Mouse (Mus musculus) limb, embryonic 15.5 days (tissue): Measurements from ENCODE around the gene Tnpo1. TPM values are rescaled to one million over a fixed set of nuclear protein-coding genes. Genes with fewer than 3 reads are reported as not detected.

Source experiments
- ATAC-seq: fragments of 200-750 bp; cut with Nextera tagmentation; 2 replicates; pipeline ENCODE4 v1.8.0; 2017; ENCODE audit warnings: low read depth, moderate TSS enrichment; ENCODE audit not compliant: insufficient number of reproducible peaks, low FRiP score, low TSS enrichment
- H3K27ac ChIP-seq: fragments of 300-500 bp; sonication (generic); 2 replicates; pipeline ENCODE4 v1.5.1; 2015; ENCODE audit warnings: moderate library complexity, mild to moderate bottlenecking, inconsistent platforms
- H3K27me3 ChIP-seq: fragments of 300-500 bp; sonication (generic); 2 replicates; pipeline ENCODE4 v1.6.1; 2015; ENCODE audit warnings: inconsistent platforms
- H3K36me3 ChIP-seq: fragments of 300-500 bp; sonication (generic); 2 replicates; pipeline ENCODE4 v1.6.1; 2015; ENCODE audit warnings: inconsistent platforms
- H3K4me1 ChIP-seq: fragments of 300-500 bp; sonication (generic); 2 replicates; pipeline ENCODE4 v1.6.1; 2015; ENCODE audit warnings: inconsistent platforms
- H3K4me2 ChIP-seq: fragments of 300-500 bp; sonication (generic); 2 replicates; pipeline ENCODE4 v1.6.1; 2015; ENCODE audit warnings: mild to moderate bottlenecking, inconsistent platforms
- H3K4me3 ChIP-seq: fragments of 300-500 bp; sonication (generic); 2 replicates; pipeline ENCODE4 v1.5.1; 2015; ENCODE audit warnings: mild to moderate bottlenecking, inconsistent platforms
- H3K9ac ChIP-seq: fragments of 300-500 bp; sonication (generic); 2 replicates; pipeline ENCODE4 v1.6.1; 2015; ENCODE audit warnings: inconsistent platforms
- H3K9me3 ChIP-seq: fragments of 300-500 bp; sonication (generic); 2 replicates; pipeline ENCODE4 v1.6.1; 2016; ENCODE audit warnings: inconsistent platforms
- WGBS: fragments of 180-500 bp; shearing (Covaris S2); methylation state at CpG from one replicate; pipeline ENCODE4 v1.1.7; 2015; 5-methylcytosine and 5-hydroxymethylcytosine counted together
- polyA plus RNA-seq: library from polyadenylated mRNA; unstranded; fragments of >200 nt; fragmentation: Nextera tagmentation; extraction: Ambion mirVana; gene quantifications from 2 replicates; pipeline ENCODE4 v1.2.1, GENCODE M21; 2015

Gene Tnpo1
- polyA plus RNA-seq, 1 experiment from 2014 or later, result 55.3 TPM

DNA sequence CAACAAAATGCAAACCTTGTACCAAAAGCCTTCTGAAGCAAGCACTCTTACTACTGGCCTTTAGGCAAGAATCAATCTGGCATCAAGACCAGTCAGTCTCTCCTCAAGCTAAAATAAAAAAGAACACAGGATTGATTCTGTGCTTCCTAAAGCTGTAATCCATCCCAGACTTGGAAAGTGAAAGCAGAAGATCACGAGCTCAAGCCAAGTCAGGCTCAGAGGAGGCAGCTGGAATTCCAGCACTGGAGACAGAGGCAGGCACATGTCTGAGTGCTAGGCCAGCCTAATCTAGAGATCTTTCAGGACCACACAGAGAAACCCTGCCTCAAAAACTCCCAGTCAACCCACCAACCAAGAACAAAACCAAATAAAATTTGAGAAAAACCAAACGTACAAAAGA is 45.8 kb downstream of the Tnpo1 start:
- WGBS, result 51% methylated on average over 2 of the region's 2 CpGs

DNA sequence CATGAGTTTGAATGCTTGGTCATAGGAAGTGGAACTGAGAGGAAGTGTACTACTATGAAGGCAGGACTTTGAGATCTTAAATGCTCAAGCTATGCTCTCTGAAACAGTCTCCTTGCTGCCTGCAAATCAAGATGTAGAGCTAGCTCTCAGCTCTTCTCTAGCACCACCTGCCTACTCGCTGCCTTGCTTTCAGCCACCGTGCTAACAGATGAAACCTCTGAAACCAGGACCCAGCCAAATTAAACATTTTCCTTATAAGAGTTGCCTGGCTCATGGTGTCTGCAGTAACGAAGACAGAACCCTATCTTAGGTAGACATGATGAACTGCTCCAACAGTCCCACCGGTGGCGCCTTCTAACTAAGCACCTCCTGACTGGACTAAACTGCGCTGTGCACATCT is 46.8 kb downstream of the Tnpo1 start:
- peaks cover 60% of the 10 kb centered on the region for H3K36me3 ChIP-seq
- H3K4me3 ChIP-seq, result no peak overlapping the region
- no peak overlapping the region for H3K27ac ChIP-seq
- no peak overlapping the region for H3K9ac ChIP-seq
- H3K27me3 ChIP-seq, result no peaks in the 10 kb centered on the region
- H3K4me2 ChIP-seq, result no peak overlapping the region
- WGBS, result 90% methylated on average over 6 of the region's 6 CpGs
- H3K4me1 ChIP-seq, result no peaks in the 10 kb centered on the region
- H3K9me3 ChIP-seq, result no peaks in the 10 kb centered on the region
- no peak for ATAC-seq

More for the DNA sequence above, 45.8 kb downstream of the Tnpo1 start:
- H3K27me3 ChIP-seq, result no peaks in the 10 kb centered on the region
- no peak overlapping the region for H3K27ac ChIP-seq
- no peak overlapping the region for H3K4me2 ChIP-seq
- no peaks in the 10 kb centered on the region for H3K9me3 ChIP-seq
- peaks cover 56% of the 10 kb centered on the region for H3K36me3 ChIP-seq
- H3K4me3 ChIP-seq, result no peak overlapping the region
- H3K4me1 ChIP-seq, result no peaks in the 10 kb centered on the region
- 0 out of 2 replicates have a peak, but pooled peaks have one; percentile 44 for ATAC-seq
- H3K9ac ChIP-seq, result no peak overlapping the region

DNA sequence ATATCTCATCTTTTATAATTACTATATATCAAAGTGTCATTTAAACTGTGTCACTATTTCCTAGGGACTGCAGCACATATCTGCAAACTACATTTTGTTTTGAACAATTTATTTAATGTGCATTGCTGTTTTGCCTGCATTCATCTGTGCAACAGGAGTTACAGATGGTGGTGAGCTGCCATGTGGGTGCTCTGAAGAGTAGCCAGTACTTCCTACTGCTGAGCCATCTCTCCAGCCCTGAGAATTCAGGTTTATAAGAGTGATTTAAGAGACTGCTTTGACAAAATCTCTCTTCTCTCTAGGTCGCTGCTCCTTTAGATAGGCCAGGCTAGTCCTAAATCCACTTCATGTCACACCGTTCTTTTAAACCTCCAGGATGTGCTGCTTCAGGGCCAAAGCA is 49.0 kb downstream of the Tnpo1 start:
- no peak overlapping the region for H3K4me3 ChIP-seq
- H3K9me3 ChIP-seq, result no peaks in the 10 kb centered on the region
- H3K36me3 ChIP-seq, result peaks cover 59% of the 10 kb centered on the region
- H3K9ac ChIP-seq, result no peak overlapping the region
- ATAC-seq, result no peak
- H3K4me2 ChIP-seq, result no peak overlapping the region
- 89% methylated on average over 2 of the region's 2 CpGs for WGBS
- no peak overlapping the region for H3K27ac ChIP-seq
- H3K4me1 ChIP-seq, result no peaks in the 10 kb centered on the region
- no peaks in the 10 kb centered on the region for H3K27me3 ChIP-seq

DNA sequence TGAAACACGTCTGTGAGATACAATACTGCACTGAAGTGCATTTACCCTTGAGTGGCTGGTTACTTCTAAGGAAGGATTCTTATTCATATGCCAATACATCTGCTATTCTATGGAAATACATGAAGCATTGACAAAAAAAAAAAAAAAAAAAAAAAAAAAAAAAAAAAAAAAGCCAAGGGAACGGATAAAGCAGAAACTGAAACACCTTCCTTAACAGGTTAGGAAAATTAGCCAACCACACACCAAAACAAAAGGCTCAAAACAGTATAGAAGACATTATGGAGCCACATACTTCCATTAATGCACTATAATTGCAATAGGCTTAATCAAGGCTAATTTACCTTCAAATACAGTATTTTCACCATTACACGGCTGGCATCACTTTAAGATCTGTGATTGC is 51.5 kb downstream of the Tnpo1 start:
- H3K9ac ChIP-seq, result no peak overlapping the region
- H3K27ac ChIP-seq, result no peak overlapping the region
- H3K4me1 ChIP-seq, result no peaks in the 10 kb centered on the region
- no peak for ATAC-seq
- 77% methylated on average over 3 of the region's 3 CpGs for WGBS
- no peak overlapping the region for H3K4me3 ChIP-seq
- no peaks in the 10 kb centered on the region for H3K9me3 ChIP-seq
- no peaks in the 10 kb centered on the region for H3K27me3 ChIP-seq
- no peak overlapping the region for H3K4me2 ChIP-seq
- H3K36me3 ChIP-seq, result peaks cover 70% of the 10 kb centered on the region

DNA sequence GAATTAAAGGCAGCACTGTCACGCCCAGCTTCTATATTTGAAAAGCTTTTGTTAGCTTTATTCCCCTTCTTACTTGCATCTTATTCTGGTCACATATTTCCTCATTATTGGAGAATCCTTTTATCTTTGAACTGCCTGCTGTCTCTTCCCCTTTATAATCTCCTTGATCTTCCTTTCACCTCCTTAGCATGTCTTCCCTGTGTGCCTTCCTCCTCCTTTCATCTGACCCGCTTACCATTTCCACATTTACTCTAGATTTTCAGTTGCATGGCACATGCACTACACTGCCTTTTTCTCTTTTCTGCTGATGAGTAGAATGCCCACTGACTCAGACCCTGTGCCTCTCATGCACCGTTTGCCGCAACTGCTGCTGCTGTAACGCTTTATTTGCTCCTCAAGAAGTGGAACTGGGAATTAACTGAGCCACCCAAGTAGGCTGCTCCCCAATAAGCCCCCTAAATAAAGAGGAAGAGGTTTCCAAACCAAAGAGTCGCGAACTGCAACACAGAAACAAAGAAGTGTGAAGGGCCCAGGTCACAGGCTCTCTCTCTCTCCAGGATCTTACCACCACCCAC is 53.8 kb downstream of the Tnpo1 start:
- Histone ChIP-seq H3K27ac (no peak overlapping the region), H3K9me3 (no peaks in the 10 kb centered on the region), H3K36me3 (peaks cover 77% of the 10 kb centered on the region), H3K4me3 (no peak overlapping the region), H3K4me2 (no peak overlapping the region), H3K27me3 (no peaks in the 10 kb centered on the region), H3K4me1 (no peaks in the 10 kb centered on the region), H3K9ac (no peak overlapping the region)
- no peak for ATAC-seq
- WGBS, result 84% methylated on average over 7 of the region's 7 CpGs

DNA sequence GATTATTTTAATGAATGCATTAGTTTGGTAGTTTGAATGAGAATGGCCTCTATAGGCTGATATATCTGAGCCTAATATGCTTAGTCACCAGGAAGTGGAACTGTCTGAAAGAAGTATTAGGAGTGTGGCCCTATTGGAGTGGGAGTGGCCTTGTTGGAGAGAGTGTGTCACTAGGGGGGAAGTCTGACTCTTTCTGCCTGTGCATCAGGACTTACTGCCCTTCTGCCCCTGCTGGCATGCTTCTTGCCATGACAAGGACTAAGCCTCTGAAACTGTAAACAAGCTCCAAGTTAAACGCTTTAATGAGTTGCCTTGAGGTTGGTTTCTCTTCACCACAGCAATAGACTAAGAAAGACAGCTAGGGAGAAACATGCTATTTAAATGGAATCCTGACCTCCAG is 54.9 kb downstream of the Tnpo1 start:
- WGBS, result 62% methylated on average over 1 of the region's 1 CpGs
- no peaks in the 10 kb centered on the region for H3K27me3 ChIP-seq
- no peak overlapping the region for H3K4me2 ChIP-seq
- no peaks in the 10 kb centered on the region for H3K4me1 ChIP-seq
- no peak overlapping the region for H3K4me3 ChIP-seq
- no peak overlapping the region for H3K27ac ChIP-seq
- H3K36me3 ChIP-seq, result peaks cover 76% of the 10 kb centered on the region
- H3K9ac ChIP-seq, result no peak overlapping the region
- H3K9me3 ChIP-seq, result no peaks in the 10 kb centered on the region
- ATAC-seq, result no peak

DNA sequence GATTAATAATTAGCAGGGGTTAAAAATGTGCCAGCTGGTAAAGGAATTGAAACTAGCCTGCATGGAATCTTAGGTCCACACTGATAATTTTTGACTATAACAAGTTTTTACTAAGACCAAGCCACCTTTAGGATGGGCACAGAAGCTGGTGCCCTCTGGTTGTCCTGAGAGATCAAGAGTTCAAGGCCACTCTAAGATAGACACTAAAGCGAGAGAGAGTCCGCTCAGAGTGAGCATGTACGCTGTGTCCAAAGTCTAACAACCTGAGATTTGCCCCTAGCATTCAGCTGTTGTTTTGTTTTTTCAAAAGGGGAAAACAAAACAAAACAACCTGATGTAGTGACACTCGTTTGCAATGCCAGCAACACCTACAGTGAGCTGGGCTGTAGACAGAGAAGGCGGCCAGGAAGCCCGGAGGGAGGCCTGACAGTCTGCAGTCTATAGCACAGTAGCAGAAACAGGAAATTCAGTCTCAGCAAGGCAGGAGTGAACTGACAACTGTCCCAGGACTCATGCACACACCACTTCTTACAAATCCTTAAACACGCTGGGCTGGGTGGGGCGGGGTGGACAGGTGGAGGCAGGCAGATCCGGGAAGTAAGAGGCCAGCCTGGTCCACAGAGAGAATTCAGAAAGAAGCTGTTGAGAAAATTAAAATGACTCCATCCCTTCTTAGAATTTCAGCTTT is 57.8 kb downstream of the Tnpo1 start:
- 84% methylated on average over 9 of the region's 9 CpGs for WGBS
- H3K9me3 ChIP-seq, result no peaks in the 10 kb centered on the region
- H3K4me3 ChIP-seq, result no peak overlapping the region
- no peak for ATAC-seq
- H3K27ac ChIP-seq, result no peak overlapping the region
- H3K36me3 ChIP-seq, result peaks cover 81% of the 10 kb centered on the region
- H3K27me3 ChIP-seq, result no peaks in the 10 kb centered on the region
- H3K4me1 ChIP-seq, result no peaks in the 10 kb centered on the region
- H3K4me2 ChIP-seq, result no peak overlapping the region
- H3K9ac ChIP-seq, result no peak overlapping the region

DNA sequence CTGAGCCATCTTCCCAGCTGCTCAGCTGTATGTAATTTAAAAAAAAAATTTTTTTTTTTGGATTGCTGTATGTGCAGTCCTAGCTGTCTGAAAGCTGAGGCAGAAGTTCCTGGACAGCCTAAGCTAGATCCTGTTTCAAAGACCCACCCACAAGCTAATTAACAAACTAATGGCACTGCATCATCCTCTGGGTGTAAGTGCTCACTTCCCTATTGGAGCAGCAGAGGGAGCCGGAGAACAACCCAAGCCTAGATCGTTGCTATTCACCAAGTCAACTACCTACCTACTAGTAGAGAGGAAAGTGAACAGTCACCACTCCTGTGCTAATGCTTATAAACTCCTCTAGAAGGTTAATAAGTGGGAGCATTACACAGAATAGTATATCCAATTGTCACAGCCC is 58.4 kb downstream of the Tnpo1 start:
- Histone ChIP-seq H3K27ac (no peak overlapping the region), H3K9me3 (no peaks in the 10 kb centered on the region), H3K27me3 (no peaks in the 10 kb centered on the region), H3K4me3 (no peak overlapping the region), H3K36me3 (peaks cover 82% of the 10 kb centered on the region), H3K9ac (no peak overlapping the region), H3K4me2 (no peak overlapping the region), H3K4me1 (no peaks in the 10 kb centered on the region)
- no peak for ATAC-seq
- 53% methylated on average over 2 of the region's 2 CpGs for WGBS

DNA sequence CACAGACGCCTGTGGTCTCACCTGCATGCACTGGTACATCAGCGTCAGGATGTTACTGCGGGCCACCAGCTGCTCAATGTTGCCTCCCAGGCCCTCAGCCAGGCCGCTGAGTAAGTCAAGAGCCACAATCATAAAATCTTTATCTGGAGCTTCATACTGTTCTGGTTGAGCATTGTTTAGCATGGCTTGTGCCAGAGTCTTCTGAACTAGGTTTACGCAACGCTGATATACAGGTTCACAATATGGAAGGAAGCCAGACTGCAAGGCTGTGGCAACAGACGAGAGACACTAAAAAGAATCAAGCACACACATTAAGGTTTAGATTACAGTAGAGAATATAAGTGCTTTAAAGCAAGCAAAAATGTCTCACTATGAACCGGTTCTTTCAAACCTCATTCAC is 70.9 kb downstream of the Tnpo1 start:
- Histone ChIP-seq H3K36me3 (peaks cover 63% of the 10 kb centered on the region), H3K9me3 (no peaks in the 10 kb centered on the region), H3K9ac (no peak overlapping the region), H3K27ac (no peak overlapping the region), H3K4me2 (no peak overlapping the region), H3K27me3 (no peaks in the 10 kb centered on the region), H3K4me1 (no peaks in the 10 kb centered on the region), H3K4me3 (no peak overlapping the region)
- ATAC-seq, result no peak
- 86% methylated on average over 8 of the region's 8 CpGs for WGBS

DNA sequence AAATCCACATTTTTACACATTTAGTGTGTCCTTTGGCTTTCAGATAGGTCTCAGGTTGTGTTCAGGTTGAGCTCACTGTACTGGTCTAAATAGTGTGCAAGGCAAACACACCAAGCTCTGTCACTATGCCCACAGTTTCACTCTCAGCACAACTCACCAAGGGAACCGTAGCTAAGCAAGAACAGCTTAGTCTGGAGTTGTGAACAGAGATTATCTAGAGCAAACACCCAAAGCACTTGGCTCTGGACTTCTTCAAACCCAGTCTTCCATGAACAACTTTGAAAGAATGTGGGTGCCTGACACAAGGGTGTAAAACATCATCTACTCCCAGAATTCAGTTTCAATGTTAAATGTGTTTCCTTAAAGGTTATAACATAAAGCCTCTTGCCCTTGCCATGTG is 80.4 kb downstream of the Tnpo1 start:
- no peak for ATAC-seq
- Histone ChIP-seq H3K4me3 (no peak overlapping the region), H3K36me3 (peaks cover 38% of the 10 kb centered on the region)

DNA sequence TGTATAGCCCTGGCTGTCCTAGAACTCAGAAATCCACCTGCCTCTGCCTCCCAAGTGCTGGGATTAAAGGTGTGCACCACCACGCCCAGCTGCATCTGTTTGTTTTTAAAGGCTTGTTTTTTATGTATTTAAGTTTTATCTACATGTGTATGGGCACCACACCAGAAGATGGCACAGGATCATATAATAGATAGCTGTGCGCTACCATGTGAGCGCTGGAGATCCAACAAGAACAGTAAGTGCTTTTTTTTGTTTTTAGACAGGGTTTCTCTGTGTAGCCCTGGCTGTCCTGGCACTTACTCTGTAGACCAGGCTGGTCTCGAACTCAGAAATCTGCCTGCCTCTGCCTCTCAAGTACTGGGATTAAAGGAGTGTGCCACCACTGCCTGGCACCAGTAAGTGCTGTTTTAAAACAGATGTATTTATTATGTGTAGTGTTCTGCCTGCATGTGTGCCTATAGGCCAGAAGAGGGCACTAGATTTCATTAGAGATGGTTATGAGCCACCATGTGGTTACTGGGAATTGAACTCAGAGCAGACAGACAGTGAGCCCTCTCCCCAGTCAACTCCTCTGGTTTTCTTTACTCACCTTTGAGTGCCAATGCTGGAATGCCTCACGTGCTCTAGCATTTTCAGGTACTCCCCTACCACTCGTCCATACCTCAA is 89.6 kb downstream of the Tnpo1 start:
- Histone ChIP-seq H3K27me3 (no peaks in the 10 kb centered on the region), H3K9ac (no peak overlapping the region), H3K4me2 (no peak overlapping the region), H3K4me3 (no peak overlapping the region), H3K27ac (no peak overlapping the region), H3K9me3 (no peaks in the 10 kb centered on the region), H3K4me1 (no peaks in the 10 kb centered on the region), H3K36me3 (peaks cover 28% of the 10 kb centered on the region)
- WGBS, result 88% methylated on average over 6 of the region's 6 CpGs
- ATAC-seq, result no peak

More for the DNA sequence above, 80.4 kb downstream of the Tnpo1 start:
- no peak overlapping the region for H3K9ac ChIP-seq
- whole genome bisulfite sequencing, result 96% methylated on average over 1 of the region's 1 CpGs
- no peaks in the 10 kb centered on the region for H3K27me3 ChIP-seq
- H3K4me1 ChIP-seq, result no peaks in the 10 kb centered on the region
- no peak overlapping the region for H3K27ac ChIP-seq
- no peak overlapping the region for H3K4me2 ChIP-seq
- H3K9me3 ChIP-seq, result no peaks in the 10 kb centered on the region

DNA sequence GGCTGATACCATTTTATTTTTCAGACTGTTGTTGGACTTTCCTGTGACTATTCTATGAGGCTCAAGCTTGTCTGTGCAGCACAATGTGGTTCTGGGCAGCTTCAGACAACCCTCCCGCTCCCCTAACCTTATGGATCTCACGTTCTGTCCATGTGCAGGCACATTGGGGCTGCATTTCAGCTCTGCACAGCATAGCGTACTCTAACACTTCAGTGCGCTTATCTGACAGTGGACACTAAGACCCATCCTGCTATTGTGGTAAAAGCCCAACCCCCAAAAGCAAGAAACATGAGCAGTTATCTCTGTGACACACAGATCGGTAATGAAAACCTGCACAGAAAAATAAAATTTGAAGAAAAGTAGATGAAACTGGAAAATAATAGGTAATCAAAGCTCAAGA is 90.4 kb downstream of the Tnpo1 start:
- Histone ChIP-seq H3K4me2 (no peak overlapping the region), H3K9ac (no peak overlapping the region), H3K9me3 (no peaks in the 10 kb centered on the region), H3K4me1 (no peaks in the 10 kb centered on the region), H3K4me3 (no peak overlapping the region), H3K27ac (no peak overlapping the region), H3K36me3 (peaks cover 25% of the 10 kb centered on the region), H3K27me3 (no peaks in the 10 kb centered on the region)
- 91% methylated on average over 5 of the region's 5 CpGs for WGBS
- ATAC-seq, result no peak
